Mouse (Mus musculus) C2C12 (cell line): ENCODE data around the gene Engase. TPM values are rescaled to one million over a fixed set of nuclear protein-coding genes. Genes with fewer than 3 reads are reported as not detected.

Source experiments
- H3K27me3 ChIP-seq: one replicate; pipeline ENCODE4 v1.6.1; 2011; ENCODE audit not compliant: control insufficient read depth, insufficient read depth, insufficient read length
- H3K36me3 ChIP-seq: one replicate; pipeline ENCODE4 v1.6.1; 2011; ENCODE audit not compliant: control insufficient read depth, insufficient read depth
- H3K4me3 ChIP-seq: one replicate; pipeline ENCODE4 v1.5.1; 2011; ENCODE audit warnings: mild to moderate bottlenecking, control low read depth; ENCODE audit not compliant: poor library complexity, insufficient read depth, severe bottlenecking
- H3K79me2 ChIP-seq: one replicate; pipeline ENCODE4 v1.6.1; 2011; ENCODE audit not compliant: control insufficient read depth, insufficient read depth
- H3K79me3 ChIP-seq: one replicate; pipeline ENCODE4 v1.6.1; 2011; ENCODE audit warnings: low read depth, control low read depth
- H3ac ChIP-seq: one replicate; pipeline ENCODE3; 2011; ENCODE audit warnings: low read depth; ENCODE audit not compliant: control insufficient read depth, insufficient read length
- CEBPB ChIP-seq: IDR thresholded peaks from one replicate; pipeline ENCODE4 v1.6.1; 2011; ENCODE audit warnings: low read depth, mild to moderate bottlenecking, control low read depth, moderate library complexity
- CTCF ChIP-seq: IDR thresholded peaks from one replicate; pipeline ENCODE4 v1.5.1; 2011; ENCODE audit not compliant: control insufficient read depth, insufficient read depth, insufficient read length
- FOSL1 ChIP-seq: IDR thresholded peaks from one replicate; pipeline ENCODE4 v1.8.0; 2011; ENCODE audit warnings: mild to moderate bottlenecking, low read length; ENCODE audit not compliant: poor library complexity, insufficient read depth, severe bottlenecking
- MAX ChIP-seq: IDR thresholded peaks from one replicate; pipeline ENCODE4 v1.6.1; 2011; ENCODE audit warnings: mild to moderate bottlenecking, control low read depth
- MYOD1 ChIP-seq: IDR thresholded peaks from one replicate; pipeline ENCODE4 v1.6.1; 2011; ENCODE audit warnings: low read depth; ENCODE audit not compliant: control insufficient read depth, insufficient read length
- MYOG ChIP-seq: IDR thresholded peaks from one replicate; pipeline ENCODE4 v1.6.1; 2011; ENCODE audit not compliant: control insufficient read depth, insufficient read length; ENCODE audit errors: extremely low read depth
- USF1 ChIP-seq: IDR thresholded peaks from one replicate; pipeline ENCODE4 v1.6.1; 2011; ENCODE audit warnings: low read depth, mild to moderate bottlenecking, control low read depth, moderate library complexity
- polyA plus RNA-seq: library from polyadenylated mRNA; unstranded; fragments of >200 nt; fragmentation: generic; extraction: Trizol; gene quantifications from one replicate; pipeline ENCODE4 v1.2.1, GENCODE M21; 2012; ENCODE audit warnings: missing spikeins

Engase gene
- polyA plus RNA-seq, 1 experiment, result 2.1 TPM

DNA sequence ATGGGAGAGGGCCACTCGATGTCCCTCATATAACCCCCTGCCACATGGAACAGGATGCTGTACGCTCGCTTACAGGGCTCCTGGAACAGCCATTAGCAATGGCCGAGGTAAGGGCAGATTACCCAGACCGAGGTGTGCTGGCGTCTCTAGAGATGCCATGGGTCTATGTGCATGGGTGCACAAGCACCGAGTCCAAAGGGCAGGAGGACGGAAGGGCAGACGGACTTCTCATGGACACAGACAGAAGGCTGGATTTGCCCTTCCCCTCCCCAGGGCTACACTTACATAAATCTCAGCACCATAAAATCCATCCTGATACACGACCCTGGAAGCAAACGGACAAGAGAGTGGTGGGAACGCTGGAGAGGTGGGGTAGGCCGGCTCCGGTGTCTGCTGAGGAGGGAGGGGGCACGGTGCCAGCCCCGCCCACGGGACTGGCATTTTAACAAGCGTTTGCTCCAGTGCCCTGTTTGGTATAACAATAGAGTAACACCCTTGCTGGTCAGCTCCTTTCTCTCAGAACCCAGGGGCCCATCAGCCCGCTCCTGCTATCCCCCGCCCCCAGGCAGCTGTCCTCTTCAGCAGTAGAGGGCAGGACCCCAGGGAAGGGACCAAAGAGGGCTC, 19.5 kb downstream of the Engase start:
- TF ChIP-seq CTCF (no peak), MAX (no peak), FOSL1 (no peak), CEBPB (no peak), USF1 (no peak), MYOD1 (no peak), MYOG (no peak)
- H3K79me3 ChIP-seq, result no peaks in the 10 kb centered on the region
- H3K4me3 ChIP-seq, result no peak overlapping the region
- no peaks in the 10 kb centered on the region for H3K79me2 ChIP-seq
- H3K36me3 ChIP-seq, result no peaks in the 10 kb centered on the region
- H3K27me3 ChIP-seq, result peaks cover 96% of the 10 kb centered on the region
- no peak overlapping the region for H3ac ChIP-seq

DNA sequence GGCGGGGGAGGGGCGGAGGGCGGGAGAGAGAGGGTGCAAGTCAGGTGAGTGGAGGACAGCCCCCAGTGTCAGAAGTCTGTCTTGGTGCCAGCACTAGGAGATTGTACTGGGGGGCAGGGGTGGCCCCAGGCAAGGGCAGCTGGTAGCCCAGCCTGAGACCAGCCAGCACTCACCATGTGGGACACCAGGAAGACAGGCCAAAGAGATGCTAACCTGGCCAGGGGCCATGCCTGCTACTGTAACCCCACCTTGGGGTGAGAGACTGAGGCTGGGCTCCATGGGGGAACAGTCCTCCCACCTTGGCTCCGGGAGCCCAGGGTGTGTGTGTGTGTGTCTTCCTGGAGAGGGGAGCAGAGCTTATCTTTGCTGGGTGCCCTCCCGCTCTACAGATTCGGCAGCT, 26.4 kb downstream of the Engase start:
- TF ChIP-seq CEBPB (no peak), CTCF (no peak), MYOG (no peak), FOSL1 (no peak), MAX (no peak), USF1 (no peak), MYOD1 (no peak)
- H3K27me3 ChIP-seq, result peaks cover 96% of the 10 kb centered on the region
- H3K36me3 ChIP-seq, result no peaks in the 10 kb centered on the region
- no peaks in the 10 kb centered on the region for H3K79me2 ChIP-seq
- H3K79me3 ChIP-seq, result no peaks in the 10 kb centered on the region
- H3K4me3 ChIP-seq, result no peak overlapping the region
- H3ac ChIP-seq, result no peak overlapping the region

DNA sequence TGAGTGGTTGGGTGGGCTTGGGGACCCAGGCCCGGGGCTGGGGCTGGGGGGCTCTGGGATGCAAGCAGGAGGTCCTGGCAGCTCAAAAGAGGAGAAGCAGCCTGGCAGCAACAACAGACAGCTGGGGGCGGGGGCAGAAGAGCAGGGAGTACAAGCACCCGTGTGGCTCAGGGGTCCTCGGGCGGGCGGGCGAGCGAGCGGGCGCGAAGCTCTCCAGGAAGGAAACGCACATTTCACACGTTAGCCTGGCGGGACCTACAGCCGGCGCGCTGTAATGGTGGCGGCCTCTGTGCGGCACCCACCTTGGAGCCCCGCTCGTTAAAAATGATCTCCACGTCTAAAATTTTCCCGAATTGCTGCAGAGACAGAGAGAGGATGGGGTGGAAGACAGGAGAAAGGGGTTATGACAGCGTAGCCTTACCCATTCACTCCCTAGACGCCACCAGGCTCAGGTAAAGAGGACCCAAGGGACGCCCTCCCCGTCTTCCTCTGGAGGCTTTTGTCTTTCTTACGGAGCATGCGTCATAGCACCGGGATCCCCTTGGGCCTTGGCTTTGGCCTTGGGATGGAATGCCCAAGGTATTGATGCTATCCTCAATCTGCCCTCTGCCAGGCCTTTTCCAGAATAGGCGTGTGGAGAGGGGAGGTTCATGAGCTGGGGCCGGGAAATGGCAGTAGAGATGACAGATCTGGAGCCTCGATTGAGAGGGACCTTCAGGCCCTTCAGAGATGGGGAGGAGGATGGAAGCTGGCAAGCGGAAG, 27.0 kb downstream of the Engase start:
- no peak for TF ChIP-seq MAX
- TF ChIP-seq MYOG, result no peak
- TF ChIP-seq MYOD1, result no peak
- TF ChIP-seq FOSL1, result no peak
- TF ChIP-seq USF1, result no peak
- TF ChIP-seq CTCF, result no peak
- TF ChIP-seq CEBPB, result no peak
- no peaks in the 10 kb centered on the region for H3K79me2 ChIP-seq
- H3K27me3 ChIP-seq, result peaks cover 90% of the 10 kb centered on the region
- no peak overlapping the region for H3K4me3 ChIP-seq
- H3K36me3 ChIP-seq, result no peaks in the 10 kb centered on the region
- H3ac ChIP-seq, result no peak overlapping the region
- H3K79me3 ChIP-seq, result no peaks in the 10 kb centered on the region

GRCm38 (mm10) chr11:118504180-118504454, 27.5 kb downstream of the Engase start:
- Histone ChIP-seq H3K36me3 (no peaks in the 10 kb centered on the region), H3K79me2 (no peaks in the 10 kb centered on the region), H3K4me3 (no peak overlapping the region), H3K79me3 (no peaks in the 10 kb centered on the region), H3K27me3 (peaks cover 85% of the 10 kb centered on the region), H3ac (no peak overlapping the region)
- no peak for TF ChIP-seq FOSL1
- TF ChIP-seq MAX, result no peak
- TF ChIP-seq MYOD1, result no peak
- TF ChIP-seq MYOG, result no peak
- no peak for TF ChIP-seq USF1
- no peak for TF ChIP-seq CEBPB
- no peak for TF ChIP-seq CTCF

DNA sequence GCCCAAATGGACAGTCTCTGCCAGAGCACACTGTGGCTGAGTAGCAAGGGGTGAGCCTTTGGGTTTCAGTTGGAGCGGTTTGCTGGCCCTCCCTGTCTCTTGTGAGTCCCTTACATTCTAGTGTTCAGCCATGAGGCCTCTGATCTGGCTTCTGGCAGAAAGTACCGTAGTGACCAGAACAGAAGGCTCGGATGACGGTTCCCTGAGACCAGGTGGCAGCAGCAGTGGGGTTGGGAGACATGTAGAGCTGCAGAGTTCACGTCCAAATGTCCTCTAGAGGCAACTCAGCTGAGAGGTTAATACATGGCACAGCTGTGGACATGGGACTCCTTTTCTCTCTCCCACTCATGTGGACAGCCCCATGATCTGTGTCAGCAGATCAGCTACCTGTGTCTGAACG, 30.5 kb downstream of the Engase start:
- H3ac ChIP-seq, result no peak overlapping the region
- TF ChIP-seq USF1, result no peak
- no peak for TF ChIP-seq CTCF
- TF ChIP-seq CEBPB, result no peak
- TF ChIP-seq MAX, result no peak
- no peak for TF ChIP-seq MYOG
- TF ChIP-seq FOSL1, result no peak
- no peak for TF ChIP-seq MYOD1
- no peaks in the 10 kb centered on the region for H3K36me3 ChIP-seq
- H3K27me3 ChIP-seq, result peaks cover 67% of the 10 kb centered on the region
- H3K79me2 ChIP-seq, result no peaks in the 10 kb centered on the region
- no peaks in the 10 kb centered on the region for H3K79me3 ChIP-seq
- no peak overlapping the region for H3K4me3 ChIP-seq
